Mouse (Mus musculus) left cerebral cortex, adult 9 months (tissue): ENCODE data around the gene Numb.
"Not testable (repeated sequence)": the region's sequence is repeated elsewhere in the genome, so short reads cannot be mapped to it uniquely, and the experiment has no call there.

ENCODE experiments used
- DNase-seq, 2 experiments: peaks; one replicate each; pipeline ENCODE4 v3.0.0; 2022; ENCODE audit warnings: low spot score in 2 of 2

Numb gene

GRCm38 (mm10) chr12:83921535-83922381 lies at the start of gene Numb:
Numb (minus strand) TSS chr12:83921934.
- peak; percentile 99 to 100 for DNase-seq

- DNase-seq, result no peak
These were observed 43.5 kb upstream of the Numb start for GRCm38 (mm10) chr12:83965235-83965634.

DNA sequence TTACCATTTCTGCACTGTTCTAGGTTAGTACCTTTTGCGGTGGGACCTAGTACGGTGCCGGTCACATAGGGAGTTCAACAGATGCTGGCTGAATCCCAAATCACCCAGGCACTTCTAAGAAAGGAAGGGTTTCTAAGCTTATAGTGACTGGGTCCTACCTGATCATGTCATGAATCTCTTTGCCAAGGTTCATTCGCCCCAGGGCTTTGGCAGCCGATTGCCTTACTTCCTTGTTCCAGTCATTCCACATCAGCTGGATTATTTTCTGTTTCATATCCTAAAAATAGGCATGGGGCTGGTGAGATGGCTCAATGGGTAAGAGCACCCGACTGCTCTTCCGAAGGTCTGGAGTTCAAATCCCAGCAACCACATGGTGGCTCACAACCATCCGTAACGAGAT lies 36.5 kb upstream of the Numb start:
- DNase-seq, result no peak

- DNase-seq, result no peak
These were observed 30.2 kb upstream of the Numb start for GRCm38 (mm10) chr12:83951711-83952575.

DNA sequence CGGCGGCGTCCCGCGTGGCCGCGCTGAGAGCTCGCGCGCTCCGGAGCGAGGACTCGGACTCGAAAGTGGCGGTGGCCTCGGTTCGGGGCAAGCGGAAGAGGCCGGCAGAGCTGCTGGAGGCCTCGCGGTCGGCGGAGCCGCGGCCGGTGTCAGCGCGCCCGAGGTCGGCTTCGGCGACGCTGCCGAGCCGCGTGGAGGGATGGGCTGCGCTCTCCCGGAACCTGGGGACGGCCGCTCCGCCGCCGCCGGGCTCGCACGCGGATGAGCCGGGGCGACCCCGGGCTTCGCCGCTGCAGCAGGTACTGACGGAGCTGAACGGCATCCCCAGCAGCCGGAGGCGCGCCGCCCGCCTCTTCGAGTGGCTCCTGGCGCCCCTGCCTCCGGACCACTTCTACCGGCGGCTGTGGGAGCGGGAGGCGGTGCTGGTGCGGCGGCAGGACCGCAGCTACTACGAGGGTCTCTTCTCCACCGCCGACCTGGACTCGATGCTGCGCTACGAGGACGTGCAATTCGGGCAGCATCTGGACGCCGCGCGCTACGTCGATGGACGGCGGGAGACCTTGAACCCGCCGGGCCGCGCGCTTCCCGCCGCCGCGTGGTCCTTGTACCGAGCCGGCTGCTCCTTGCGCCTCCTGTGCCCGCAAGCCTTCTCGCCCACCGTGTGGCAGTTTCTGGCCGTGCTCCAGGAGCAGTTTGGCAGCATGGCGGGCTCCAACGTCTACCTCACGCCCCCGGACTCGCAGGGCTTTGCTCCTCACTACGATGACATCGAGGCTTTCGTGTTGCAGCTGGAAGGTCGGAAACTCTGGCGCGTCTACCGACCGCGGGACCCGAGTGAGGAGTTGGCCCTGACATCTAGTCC lies 29.3 kb upstream of the Numb start:
- peak in 1 of 2 experiments; percentile 53 for DNase-seq

DNA sequence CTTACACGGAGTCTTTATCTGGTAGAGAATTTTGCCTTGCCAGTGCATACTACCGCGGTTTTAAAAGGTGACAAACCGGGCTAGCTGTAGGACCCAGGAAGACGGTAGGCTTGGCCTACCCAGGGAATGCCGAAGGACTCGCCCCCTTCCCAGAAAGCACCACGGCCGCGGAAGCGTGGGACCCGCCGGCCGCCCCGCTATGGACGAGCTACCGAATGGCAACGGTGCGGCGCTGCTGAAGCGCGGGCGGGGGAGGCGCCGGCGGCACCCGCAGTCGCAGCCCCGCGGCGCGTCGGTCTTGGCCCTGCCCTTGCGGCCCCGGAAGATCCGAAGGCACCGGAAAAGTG lies 28.7 kb upstream of the Numb start, which contains the start of gene Riox1:
Riox1 (plus strand) TSS at position 116 of the 347 bp plus-strand sequence.
- DNase-seq, result peak in 1 of 2 experiments; percentile 82

DNA sequence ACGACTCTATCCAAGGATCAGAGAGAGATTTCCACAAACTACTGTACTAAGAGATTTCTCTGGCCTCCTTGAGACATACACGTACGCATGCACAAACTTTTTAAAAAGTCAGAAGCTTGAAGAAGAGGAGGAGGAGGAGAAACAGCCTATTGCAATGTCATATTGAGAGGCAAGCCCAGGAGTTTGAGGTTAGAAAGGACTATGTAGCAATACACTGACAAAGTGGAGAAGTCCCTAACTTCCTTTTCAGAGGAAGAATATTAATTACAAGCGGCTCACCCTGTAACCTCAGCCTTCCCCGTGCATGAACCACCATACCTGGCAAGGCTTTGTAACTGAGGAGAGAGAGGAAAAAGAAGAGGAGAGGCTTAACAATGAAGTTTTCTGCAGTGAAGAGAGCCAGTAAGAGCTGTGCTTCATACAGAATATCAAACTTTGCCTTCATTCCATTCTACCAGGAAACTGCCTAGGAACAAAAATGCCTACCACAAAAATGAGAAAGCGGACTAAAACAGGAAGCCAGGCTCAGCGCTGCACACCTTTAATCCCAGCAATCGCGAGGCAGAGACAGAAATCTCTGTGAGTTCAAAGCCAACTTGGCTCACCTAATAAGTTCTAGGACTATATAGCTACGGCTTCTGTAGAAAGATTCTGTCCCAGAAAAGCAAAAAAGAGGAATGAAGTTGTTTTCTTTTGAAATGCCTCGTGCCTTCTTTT lies 28.2 kb upstream of the Numb start:
- DNase-seq, result no peak

DNA sequence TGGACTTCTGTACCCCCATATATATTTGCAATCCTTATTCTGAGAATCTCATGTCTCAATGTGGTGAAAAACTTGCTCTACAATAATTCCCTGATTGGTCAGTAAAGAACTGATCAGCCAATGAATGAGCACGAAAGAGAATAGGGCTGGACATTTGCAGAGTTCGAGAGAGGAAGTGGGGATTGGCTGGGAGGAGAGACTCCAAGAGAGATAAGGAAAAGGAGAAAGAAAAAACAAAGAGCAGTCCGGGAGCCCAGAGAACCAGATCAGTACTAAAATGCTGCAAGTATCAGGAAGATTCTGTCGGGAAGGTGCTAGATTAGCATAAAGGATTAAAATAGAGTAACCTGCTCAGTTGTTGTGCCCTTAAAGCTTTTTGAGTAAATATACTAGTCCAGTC lies 27.3 kb upstream of the Numb start:
- DNase-seq, result no peak

DNA sequence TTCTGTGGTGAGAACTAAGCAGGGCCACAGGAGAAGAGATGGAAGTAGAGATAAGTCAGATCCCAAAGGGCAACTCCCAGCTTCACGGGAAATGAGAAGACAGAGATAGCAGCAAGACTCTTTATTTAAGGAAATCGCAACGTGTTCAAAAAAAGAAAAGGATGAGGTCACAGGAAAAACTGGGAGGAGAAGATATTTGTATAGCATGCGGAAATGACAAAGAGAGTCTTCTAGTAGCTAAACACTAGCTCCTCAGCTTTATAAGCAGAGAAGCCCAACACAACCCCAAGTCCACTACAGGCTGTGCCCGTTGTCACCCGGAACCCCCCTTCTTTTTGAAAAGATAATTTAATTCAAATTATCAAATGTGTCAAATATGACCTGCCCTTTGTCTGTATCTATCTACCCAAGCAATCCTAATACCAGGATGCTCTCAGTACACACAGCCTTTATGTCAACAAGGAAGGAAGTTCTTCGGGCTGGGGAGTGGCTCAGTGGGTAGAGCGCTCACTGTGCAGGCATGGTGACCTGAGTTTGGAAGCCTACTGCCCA lies 25.6 kb upstream of the Numb start:
- DNase-seq, result no peak

DNA sequence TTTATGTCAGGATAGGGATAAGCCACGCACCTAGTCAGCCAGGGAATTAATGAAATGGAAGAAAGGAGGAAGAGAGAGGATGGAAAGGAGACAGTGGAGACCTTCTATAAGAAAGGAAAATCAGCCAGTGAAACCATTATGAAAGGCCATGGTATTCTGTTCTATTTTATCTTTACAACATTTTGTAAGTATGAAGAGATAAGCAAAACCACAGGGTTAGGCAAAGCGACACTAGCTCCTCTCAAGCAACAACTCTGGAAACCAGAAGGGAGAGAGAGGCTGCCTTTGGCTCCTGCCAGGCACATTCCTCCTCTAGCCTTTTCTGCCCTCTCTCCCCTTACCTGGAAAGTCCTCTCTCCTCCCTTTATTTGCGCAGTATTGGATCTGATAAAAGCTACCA lies 20.2 kb upstream of the Numb start:
- DNase-seq, result no peak

- DNase-seq, result no peak
These were observed 18.3 kb upstream of the Numb start for GRCm38 (mm10) chr12:83940031-83940430.

- DNase-seq, result no peak
These were observed 17.6 kb upstream of the Numb start for GRCm38 (mm10) chr12:83939332-83939731.

DNA sequence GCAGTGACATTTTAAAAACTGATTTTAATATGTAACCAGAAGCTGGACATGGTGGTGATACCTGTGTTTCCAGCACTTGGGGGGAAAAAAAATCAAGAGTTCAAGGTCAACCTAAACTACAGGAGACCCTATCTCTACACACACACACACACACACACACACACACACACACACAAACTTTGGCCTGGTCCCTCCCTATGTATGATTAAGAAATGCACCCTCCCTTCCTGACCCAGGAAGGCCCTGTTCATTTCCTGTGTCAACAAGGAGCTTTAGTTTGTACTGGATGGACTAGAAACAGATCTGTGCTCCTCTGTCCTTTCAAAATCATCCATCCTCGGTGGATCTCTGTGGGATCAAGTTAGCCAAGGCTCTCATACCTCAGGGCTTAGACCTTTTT lies 16.9 kb upstream of the Numb start:
- not testable (repeated sequence) for DNase-seq

GRCm38 (mm10) chr12:83937600-83937999 lies 15.9 kb upstream of the Numb start:
- peak in 1 of 2 experiments; percentile 25 for DNase-seq

DNA sequence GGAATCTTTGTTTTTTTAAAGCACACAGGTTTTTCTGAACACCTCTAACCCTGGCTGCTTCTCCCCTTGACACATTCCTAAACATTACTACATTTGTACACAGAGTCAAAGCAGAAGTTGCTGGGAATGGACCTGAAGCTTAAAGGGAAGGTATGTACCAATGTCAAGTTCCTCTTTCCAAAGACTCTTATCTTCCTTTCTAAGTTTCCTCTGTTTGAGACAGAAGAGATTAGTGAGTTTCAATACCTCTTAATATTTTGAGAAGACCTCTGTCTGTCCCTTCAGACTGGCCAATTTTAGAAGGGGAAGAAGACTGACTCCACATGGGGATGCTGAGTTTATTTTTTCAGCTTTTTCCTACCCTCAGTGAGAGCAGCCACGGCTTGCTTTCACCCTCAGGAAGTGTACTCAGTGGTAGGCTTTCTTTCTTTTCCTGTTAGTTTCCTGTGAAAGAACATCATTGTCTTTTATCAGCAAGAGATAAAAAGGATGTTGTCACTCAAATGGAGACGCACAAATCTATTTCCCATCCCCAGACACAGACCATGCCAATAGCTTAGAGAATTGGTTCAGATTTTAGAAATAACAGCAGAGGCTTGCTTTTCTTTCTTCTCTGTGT lies 7.6 kb upstream of the Numb start:
- DNase-seq, result no peak

DNA sequence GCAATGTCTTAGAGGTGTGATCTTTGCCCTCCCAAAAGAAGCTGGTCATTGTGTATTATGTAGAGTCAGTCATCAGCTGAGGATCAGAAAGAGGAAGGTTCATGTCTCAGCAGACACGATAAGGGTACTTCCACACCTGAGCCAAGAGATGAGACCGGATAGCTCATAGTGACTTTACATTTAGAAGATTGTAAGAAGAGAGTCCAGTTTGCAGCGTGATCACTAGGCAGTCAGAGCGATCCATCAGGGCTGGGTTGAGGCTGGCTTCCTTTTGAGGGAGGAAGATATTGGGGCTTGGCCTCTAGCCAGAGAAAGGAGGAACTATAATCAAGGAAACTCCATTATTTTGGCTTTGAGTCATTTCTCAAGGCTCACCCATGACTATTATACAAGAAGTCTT lies 6.0 kb upstream of the Numb start:
- DNase-seq, result peak in 1 of 2 experiments; percentile 36

GRCm38 (mm10) chr12:83926061-83926460 lies 4.3 kb upstream of the Numb start:
- no peak for DNase-seq

- DNase-seq, result no peak
These were observed 3.5 kb upstream of the Numb start for GRCm38 (mm10) chr12:83925160-83925703.

- no peak for DNase-seq
These were observed 2.6 kb upstream of the Numb start for GRCm38 (mm10) chr12:83924332-83924731.

DNA sequence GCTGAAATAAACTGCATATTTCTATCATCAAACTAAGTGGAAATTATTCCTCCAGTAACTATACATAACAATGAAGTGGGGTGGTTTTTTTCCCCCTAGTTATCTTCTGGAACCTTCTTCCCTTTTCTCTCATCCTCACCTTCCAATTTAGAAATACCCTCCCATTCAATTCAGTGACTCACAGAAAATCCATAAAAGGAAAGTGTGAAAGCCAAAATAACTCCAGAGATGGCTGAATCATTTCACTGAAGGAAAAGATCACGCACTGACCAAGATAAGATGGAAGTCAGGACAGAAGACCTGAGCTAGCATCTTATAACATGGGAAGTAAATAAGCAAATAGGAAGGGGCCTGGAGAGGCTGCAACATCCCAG lies 1.7 kb upstream of the Numb start:
- no peak for DNase-seq
